Mouse (Mus musculus) kidney, postnatal 36 days (tissue): Measurements from ENCODE around the gene Evc2.
A peak's percentile ranks its signal among the peaks of the same experiment; 100 is the strongest.

ENCODE experiments used
- DNase-seq, 2 experiments: peaks; one replicate each; pipeline ENCODE4 v3.0.0; 2021 to 2022; ENCODE audit warnings: mixed read lengths in 2 of 2

The Evc2 gene

DNA sequence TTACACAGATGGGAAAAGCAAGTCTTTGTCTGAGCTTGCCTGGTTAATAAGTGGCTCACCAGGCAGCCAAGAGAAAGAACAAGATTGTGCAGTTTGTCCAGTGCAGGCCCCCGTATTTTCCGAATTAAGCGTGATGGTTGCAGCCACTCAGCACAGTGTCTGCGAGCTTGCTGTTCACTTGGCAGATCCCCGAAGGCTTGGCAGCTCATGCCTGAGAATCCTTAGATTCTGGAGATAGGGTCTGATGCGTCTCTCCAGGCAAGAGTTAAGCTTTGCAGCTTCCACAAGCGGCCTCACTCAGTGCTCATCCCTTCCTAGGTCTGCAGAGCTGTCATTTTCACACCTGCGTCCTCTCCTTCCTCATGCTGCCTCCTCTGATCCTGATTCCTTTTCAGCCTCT, 30.5 kb downstream of the Evc2 start:
- no peak for DNase-seq

DNA sequence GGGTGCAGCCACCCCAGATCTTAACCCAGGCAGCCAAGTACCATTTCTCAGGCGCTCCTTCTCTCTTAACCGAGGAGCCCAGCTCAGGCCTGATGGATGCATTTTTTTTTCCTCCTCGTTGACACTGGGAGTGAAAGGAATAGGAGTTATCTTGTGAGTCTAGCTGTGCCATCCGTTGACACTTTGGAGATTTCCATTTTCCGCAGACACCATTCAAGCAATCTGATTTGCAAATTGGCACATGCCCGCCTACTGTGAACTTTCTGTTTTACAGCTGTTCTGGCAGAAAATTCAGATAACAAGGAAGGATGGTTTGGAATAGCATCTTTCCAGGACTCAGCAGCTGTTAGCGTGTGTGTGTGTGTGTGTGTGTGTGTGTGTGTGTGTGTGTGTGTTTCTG, 39.1 kb downstream of the Evc2 start:
- DNase-seq, result no peak

DNA sequence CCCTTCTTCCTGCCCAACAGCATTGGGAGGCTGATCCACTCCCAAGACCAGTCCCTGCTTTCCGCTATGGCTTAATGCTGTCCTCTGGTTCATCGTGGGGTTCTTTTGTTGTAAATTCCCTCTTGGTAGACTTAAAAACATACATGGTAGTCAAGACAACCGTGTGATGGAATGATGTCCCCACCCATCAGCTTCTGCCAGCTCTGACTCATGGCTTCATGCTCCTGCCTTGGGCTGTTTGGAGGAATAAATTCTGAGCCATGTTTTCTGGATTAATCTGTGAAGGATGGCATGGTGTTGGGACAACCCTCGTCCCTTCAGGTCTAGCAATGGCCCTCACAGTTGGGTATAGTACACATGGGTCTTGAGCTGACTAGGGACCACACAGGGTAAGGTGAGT, 42.3 kb downstream of the Evc2 start:
- no peak for DNase-seq

- DNase-seq, result peak; percentile 9 to 56
These were observed 45.3 kb downstream of the Evc2 start for GRCm38 (mm10) chr5:37383570-37383969.

DNA sequence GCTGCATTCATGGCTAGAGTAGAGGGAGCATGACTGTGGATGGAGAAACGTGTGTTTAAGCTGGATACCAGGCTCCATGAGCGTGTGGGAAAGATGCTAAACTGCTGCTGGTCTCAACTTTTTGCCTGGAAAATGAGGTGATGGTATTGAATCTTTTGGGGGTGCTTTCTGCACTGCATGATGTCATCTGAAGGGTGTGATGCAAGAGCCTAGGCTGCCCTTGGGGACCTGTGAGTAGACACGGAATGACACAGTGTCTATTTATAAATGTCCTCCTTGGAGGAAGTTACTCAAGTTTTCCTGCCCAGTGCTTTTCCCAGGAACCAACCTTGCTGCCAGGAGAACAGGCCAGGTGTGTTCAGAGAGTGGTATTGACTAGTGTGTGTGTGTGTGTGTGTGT, 50.3 kb downstream of the Evc2 start:
- no peak for DNase-seq

DNA sequence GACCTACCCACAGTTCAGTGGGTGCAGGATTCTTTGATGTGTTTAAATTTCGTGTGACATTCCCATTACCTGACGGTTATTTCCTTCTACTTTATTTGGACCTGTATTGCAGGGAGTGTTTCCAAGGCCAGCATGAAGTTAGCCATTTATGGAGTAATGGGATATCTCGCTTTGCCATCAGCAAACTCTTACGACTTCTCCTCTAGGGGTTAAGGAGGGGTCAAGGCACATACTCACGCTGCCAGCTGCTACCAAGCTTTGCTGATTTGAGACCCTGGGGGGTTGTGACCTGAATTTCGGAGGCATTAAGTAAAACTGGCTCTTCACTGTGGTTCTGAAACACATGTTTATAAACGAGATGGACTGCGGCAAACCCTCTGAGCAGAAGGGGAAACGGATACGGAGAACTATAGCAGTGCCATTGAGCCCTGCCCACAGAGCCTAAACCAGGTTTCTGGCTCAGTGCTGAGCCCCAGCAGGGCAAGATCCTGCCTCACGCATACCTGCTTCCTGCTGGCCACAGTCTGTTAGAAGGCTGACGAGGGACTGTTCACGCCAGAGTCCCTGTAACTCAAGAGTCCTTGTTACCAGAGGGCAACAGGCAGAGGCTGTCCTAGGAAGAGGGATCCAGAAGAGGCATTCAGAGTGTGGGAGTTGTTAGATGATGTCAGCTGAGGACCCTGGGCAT, 51.7 kb downstream of the Evc2 start:
- DNase-seq, result peak in 1 of 2 experiments; percentile 7

GRCm38 (mm10) chr5:37390923-37391322, 52.6 kb downstream of the Evc2 start:
- no peak for DNase-seq

DNA sequence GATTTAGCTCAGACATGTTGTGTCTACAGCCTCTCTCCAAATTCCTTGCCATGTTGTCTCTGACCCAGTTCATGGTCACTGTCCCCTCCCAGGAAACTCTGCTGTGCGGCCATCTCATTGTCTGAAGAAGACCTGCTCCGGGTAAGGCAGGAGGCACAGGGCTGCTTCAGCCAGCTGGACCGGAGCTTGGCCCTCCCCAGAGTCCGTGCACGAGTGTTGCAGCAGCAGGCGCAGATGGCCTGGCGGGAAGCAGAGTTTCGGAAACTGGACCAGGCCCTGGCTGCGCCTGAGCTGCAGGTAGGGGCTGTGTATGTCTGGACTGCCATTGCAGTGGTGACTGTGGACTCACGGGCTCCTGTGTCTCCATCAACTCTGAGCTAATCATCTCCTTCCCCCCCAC, 53.6 kb downstream of the Evc2 start:
- DNase-seq, result no peak

DNA sequence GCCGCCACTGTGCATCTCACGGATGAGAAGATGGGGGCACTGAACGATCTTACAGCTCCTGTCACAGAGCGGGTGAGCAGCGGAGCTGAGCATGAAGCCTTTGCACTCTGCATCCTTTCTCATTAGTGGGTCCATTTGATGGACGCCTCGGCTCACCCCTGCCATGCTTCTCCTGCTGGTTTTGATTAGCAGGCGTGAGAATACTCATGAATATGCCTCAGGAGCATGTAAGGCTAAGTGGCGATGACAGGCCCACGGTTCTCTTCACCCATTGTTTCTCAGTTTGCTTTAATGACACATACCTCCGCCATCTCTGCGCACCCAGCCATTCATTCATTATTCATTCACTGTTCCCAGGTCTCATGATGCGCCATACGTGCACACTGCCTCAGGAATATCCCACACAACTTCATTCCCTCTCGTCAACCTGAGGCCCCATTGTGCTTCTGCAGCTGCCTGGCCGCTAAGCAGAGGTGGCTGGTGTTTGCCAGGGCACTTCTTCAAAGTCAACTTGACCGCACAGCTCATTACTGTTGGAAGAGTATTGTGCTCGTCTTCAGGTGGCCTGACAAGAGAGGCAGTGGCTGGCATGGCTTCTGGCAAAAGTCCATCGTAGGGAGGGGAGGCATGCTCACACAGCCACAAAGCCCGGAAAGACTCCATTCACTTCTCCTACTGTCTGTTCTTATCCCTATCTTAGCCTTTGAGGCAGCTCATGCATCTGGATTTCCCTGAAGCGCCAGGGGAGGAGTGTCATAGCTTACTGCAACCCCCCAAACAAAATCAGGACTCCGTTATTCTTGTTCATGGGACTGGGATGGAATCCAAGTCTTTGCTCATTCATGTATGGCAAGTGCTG, 57.1 kb downstream of the Evc2 start:
- DNase-seq, result no peak

GRCm38 (mm10) chr5:37419028-37419427, 80.7 kb downstream of the Evc2 start:
- no peak for DNase-seq

GRCm38 (mm10) chr5:37427210-37427609, 88.9 kb downstream of the Evc2 start:
- DNase-seq, result no peak

DNA sequence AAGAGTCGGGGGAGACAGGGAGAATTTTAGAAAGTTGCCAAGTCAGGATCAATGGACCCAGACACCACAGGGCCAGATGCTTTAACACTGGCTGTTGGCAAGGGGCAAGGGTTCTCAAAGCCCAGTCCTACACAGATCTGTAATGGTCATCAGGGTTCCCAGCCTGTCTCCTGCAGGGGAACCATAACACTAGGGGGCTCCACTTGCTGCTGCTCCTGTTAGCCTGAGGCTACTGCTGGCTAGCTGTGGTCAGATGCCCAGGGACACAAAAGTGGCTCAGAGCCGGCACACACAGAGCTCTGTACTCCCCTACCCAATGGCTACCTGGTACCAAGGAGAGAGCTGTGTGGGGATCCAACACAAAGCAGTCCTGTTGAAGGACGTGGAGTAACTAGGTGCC, 97.1 kb downstream of the Evc2 start:
- DNase-seq, result peak; percentile 7 to 52

- DNase-seq, result no peak
These were observed 104.5 kb downstream of the Evc2 start for GRCm38 (mm10) chr5:37442767-37443166.

GRCm38 (mm10) chr5:37447546-37447945, 109.2 kb downstream of the Evc2 start:
- peak; percentile 71 to 82 for DNase-seq

- no peak for DNase-seq
These were observed 118.3 kb downstream of the Evc2 start for GRCm38 (mm10) chr5:37456590-37456989.

GRCm38 (mm10) chr5:37457191-37457590, 118.9 kb downstream of the Evc2 start:
- DNase-seq, result no peak

DNA sequence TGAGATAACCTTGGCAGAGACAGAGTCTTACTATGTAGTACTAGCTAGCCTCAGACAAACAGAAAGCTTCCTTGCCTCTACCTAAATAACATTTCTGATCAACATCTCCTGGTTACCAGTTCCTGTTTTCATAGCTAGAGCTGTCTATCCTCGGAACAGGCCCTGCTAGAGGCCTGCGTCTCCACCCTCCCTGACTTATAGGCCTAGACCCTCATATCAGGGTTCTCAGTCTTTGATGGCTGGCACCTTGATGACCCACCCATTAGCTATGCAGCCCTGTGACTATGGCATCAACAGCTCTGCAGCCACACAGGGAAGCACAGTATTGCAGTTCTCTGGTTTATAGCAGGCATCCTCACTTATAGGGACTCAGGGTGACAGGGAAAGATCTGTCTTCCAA, 119.5 kb downstream of the Evc2 start:
- no peak for DNase-seq

- peak in 1 of 2 experiments; percentile 16 for DNase-seq
These were observed 119.9 kb downstream of the Evc2 start for GRCm38 (mm10) chr5:37458236-37458635.

- DNase-seq, result no peak
These were observed 127.2 kb downstream of the Evc2 start for GRCm38 (mm10) chr5:37465461-37465860.

DNA sequence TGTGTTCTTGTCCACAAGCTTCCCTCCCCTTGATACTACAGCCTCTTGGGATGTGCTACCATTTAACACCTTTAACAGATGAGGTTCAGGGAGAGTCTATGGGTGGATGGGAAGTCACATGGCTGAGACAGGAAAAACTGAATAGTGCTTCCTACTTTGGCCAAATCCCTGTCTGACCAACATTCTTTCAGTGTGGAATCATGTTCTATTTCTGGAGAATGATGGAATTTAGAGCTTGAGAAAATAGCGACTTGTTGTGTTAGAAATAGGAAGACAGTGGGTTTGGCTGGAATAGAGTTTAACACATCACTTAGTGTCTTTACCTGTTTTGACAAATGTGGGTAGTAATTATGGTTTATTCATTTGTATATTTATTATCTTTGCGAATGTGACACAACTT, 129.3 kb downstream of the Evc2 start:
- DNase-seq, result no peak

GRCm38 (mm10) chr5:37469031-37469430, 130.7 kb downstream of the Evc2 start:
- DNase-seq, result no peak

GRCm38 (mm10) chr5:37471584-37471983, 133.3 kb downstream of the Evc2 start:
- DNase-seq, result peak; percentile 50 to 68

DNA sequence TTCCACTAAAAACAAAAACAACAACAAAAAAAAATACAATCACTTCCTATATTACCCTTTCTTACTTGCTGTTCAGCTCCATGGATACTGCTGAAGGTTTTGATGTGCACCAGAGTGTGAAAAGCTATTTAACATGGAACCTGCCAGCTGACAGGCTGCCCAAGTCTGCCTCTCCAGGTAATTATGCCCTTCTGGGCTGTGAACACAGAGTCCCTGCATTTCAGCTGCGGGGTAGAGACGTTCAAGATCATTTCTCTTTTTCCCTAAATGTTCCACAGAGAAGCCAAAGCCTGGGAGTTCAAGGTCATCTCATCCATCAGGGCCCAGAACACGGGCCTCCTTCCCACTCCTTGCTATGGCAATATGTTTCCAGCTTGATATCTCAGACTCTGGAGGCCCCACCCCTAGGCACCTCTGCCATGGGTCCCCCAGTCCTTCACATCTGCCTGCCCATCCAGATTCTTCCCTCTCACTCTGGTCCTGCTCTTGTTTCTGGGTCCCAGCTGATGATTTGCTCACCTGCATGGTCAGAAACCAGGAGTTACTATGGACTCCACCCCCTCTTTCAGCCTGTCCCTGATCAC, 133.8 kb downstream of the Evc2 start:
- peak; percentile 59 to 70 for DNase-seq
